Comparison of ENCODE assay signal across 18 mouse cellular contexts in the genomic region with DNA sequence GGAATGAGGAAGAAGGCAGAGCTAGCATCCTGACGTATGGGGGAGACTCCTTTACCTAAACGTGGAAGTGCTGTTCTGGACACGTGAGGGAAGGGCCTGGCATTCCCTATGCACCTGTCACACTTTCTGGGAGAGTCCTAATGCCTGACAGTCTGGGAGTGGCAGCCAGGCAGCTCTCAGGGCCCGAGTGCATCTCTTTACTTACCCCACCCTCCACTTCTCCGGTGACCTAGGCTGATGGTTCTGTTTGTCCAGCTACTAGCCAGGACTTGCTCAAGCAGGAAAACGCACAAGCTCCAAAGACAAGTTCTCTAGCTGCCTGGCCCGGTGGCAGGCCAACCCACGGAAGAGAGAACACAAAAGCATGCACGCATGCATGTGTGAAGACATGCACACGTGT.
"Had no signal": no experiment of that assay in that cellular context is flagged by ENCODE, and none has a peak within 500 bp of the region (broad histone marks: within the 10 kb centered on the region; RNA-seq: fewer than 3 reads in every experiment).

No protein-coding gene starts in this region.

- H3K4me2 ChIP-seq: liver, embryonic 11.5 days; liver, embryonic 13.5 days; liver, embryonic 15.5 days; lung, embryonic 15.5 days; midbrain, embryonic 11.5 days; midbrain, embryonic 13.5 days; midbrain, embryonic 15.5 days; neural tube, embryonic 12.5 days; stomach, embryonic 15.5 days had no signal

- H3K4me3 ChIP-seq: liver, embryonic 13.5 days; liver, embryonic 15.5 days; lung, embryonic 15.5 days; midbrain, embryonic 13.5 days; midbrain, embryonic 15.5 days; neural tube, embryonic 12.5 days; stomach, embryonic 15.5 days had no signal

- H3K36me3 ChIP-seq: liver, embryonic 13.5 days; liver, embryonic 15.5 days; lung, embryonic 15.5 days; midbrain, embryonic 13.5 days; midbrain, embryonic 15.5 days; neural tube, embryonic 12.5 days; stomach, embryonic 15.5 days had no signal

- DNase-seq: liver; liver, embryonic 13.5 days; liver, postnatal 0 days; lung, adult 2 months; lung, postnatal 10 days; right cerebral cortex, postnatal 14 days; thymus, adult 18-20 months; thymus, postnatal 14 days; thymus, postnatal 36 days had no signal

- H3K27ac ChIP-seq: liver, embryonic 13.5 days; liver, embryonic 15.5 days; lung, embryonic 15.5 days; macrophage; midbrain, embryonic 13.5 days; midbrain, embryonic 15.5 days; neural tube, embryonic 12.5 days; stomach, embryonic 15.5 days had no signal

- H3K27me3 ChIP-seq: lung, embryonic 15.5 days; midbrain, embryonic 13.5 days; midbrain, embryonic 15.5 days; neural tube, embryonic 12.5 days; stomach, embryonic 15.5 days had no signal

- H3K9ac ChIP-seq: liver, embryonic 13.5 days; liver, embryonic 15.5 days; liver, postnatal 0 days; lung, embryonic 15.5 days; midbrain, embryonic 13.5 days; midbrain, embryonic 15.5 days; neural tube, embryonic 12.5 days; stomach, embryonic 15.5 days had no signal

- H3K9me3 ChIP-seq: liver, embryonic 13.5 days; liver, embryonic 15.5 days; lung, embryonic 15.5 days; midbrain, embryonic 13.5 days; midbrain, embryonic 15.5 days; neural tube, embryonic 12.5 days; stomach, embryonic 15.5 days had no signal

- H3K4me1 ChIP-seq: liver, embryonic 15.5 days; stomach, embryonic 15.5 days had no signal

- ATAC-seq: liver, postnatal 0 days; midbrain, embryonic 13.5 days; midbrain, embryonic 15.5 days had no signal
